Mouse (Mus musculus) inflammation-experienced regulatory T-cells, adult 16 weeks (primary cell): Measurements from ENCODE around the gene Vmn1r222. TPM values are rescaled to one million over a fixed set of nuclear protein-coding genes. Genes with fewer than 3 reads are reported as not detected.

Experiments
- polyA plus RNA-seq: library from polyadenylated mRNA; unstranded; fragments of 100-300 nt; shearing (Covaris generic); gene quantifications from one replicate; pipeline ENCODE4 v1.2.1, GENCODE M21; 2017

Vmn1r222 gene
- not detected for polyA plus RNA-seq

GRCm38 (mm10) chr13:23235847-23236246 is at the start of gene Vmn1r222:
TSS of gene Vmn1r222 (minus strand) at chr13:23235947.

DNA sequence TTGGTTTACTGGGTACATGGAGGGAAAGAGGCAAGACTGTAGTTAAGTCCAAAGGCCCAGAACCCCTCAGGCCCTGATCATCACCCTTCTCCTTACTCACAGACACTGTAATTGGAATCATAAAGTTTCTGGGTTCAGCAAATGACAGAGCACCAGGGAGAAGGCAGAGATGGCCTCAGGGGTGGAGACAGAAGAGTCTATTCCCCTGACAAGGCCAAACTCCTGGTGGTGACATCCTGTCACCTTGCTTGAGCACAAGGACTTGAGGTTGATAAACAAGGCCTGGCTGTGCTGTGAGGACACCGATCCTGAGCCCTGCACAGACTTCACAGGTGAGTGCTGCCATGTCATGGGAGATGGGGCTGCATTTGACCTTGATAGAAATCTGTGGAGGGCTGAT is 11.1 kb upstream of the Vmn1r222 start, which contains the start of gene Vmn1r223:
TSS of gene Vmn1r223 (plus strand) at position 301 of the 400 bp plus-strand sequence.

DNA sequence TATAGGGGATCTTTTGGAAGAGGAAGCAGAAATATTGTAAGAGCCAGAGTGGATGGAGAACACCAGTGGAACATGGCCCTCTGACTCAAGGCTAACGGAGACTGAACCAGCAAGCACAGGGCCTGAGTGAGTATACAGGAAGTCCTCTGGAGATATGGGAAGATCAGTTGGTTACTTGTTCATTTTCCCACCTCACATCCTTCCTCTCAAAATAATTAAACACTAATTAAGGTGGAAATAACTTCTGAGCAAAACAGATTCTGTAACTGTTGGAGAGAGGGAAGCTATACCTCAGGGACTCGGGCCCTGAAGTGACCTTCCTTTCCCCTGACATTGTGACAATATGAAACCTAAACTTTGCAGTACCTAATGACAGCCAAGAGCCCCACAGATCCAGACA is 21.9 kb downstream of the Vmn1r222 start, which contains the start of gene Vmn1r221:
TSS of gene Vmn1r221 (plus strand) at position 301 of the 400 bp plus-strand sequence.

DNA sequence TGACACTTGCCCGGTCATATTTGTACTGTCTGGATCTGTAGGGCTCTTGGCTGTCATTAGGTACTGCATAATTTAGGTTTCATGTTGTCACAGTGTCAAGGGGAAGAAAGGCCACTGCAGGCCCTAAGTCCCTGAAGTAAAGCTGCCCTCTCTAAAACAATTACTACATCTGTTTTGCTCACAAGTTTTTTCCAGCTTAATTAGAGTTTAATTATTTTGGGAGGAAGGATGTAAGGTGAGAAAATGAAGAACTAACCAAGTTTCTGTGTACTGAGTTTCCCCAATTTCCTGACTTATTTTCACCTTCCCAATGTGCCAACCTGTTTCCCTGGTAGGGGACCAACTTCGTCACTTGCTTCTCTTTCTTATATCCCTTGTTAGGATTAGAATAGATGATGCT is 47.9 kb downstream of the Vmn1r222 start, which contains the start of gene Vmn1r220:
TSS of gene Vmn1r220 (minus strand) at position 101 of the 400 bp plus-strand sequence.

Other genes starting within 250 kb of the Vmn1r222 start
- not detected for gene Vmn1r213, start 228.3 kb downstream of the Vmn1r222 start, polyA plus RNA-seq
- gene Vmn1r214, start 205.5 kb downstream of the Vmn1r222 start, polyA plus RNA-seq = not detected
- not detected for gene Vmn1r215, start 167.9 kb downstream of the Vmn1r222 start, polyA plus RNA-seq
- not detected for gene Vmn1r217, start 117.7 kb downstream of the Vmn1r222 start, polyA plus RNA-seq
- gene Vmn1r218, start 102.8 kb downstream of the Vmn1r222 start, polyA plus RNA-seq = 0.05 TPM
- not detected for gene Vmn1r219, start 76.6 kb downstream of the Vmn1r222 start, polyA plus RNA-seq
- gene Vmn1r220, start 48.0 kb downstream of the Vmn1r222 start, polyA plus RNA-seq = not detected
- not detected for gene Vmn1r221, start 21.8 kb downstream of the Vmn1r222 start, polyA plus RNA-seq
- not detected for gene Vmn1r223, start 11.2 kb upstream of the Vmn1r222 start, polyA plus RNA-seq
- gene Zfp322a, start 133.3 kb upstream of the Vmn1r222 start, polyA plus RNA-seq = 32.3 TPM
- 12.4 TPM for gene Abt1, start 187.9 kb upstream of the Vmn1r222 start, polyA plus RNA-seq
- gene Btn1a1, start 230.0 kb upstream of the Vmn1r222 start, polyA plus RNA-seq = not detected